Mouse (Mus musculus): ENCODE measurements at regions not wholly inside any gene's neighbourhood (a gene's known extent, or its start where the extent isn't known, plus 50 kb on each side); places are given as distances from the start of the nearest gene placed in this dataset.
A peak's percentile ranks its signal among the peaks of the same experiment; 100 is the strongest.

- peak overlapping the region; percentile 65 for H3K27ac ChIP-seq
- no peak overlapping the region for H3K4me3 ChIP-seq
- DNase-seq (ENCODE audit: low spot score in 2 of 2) = peak; percentile 31 to 43
- TF ChIP-seq CTCF (conservative IDR thresholded peaks at IDR 0.05) = no peak
Measured at GRCm38 (mm10) chr16:90592721-90593481, 134.3 kb downstream of the Mis18a start.

DNA sequence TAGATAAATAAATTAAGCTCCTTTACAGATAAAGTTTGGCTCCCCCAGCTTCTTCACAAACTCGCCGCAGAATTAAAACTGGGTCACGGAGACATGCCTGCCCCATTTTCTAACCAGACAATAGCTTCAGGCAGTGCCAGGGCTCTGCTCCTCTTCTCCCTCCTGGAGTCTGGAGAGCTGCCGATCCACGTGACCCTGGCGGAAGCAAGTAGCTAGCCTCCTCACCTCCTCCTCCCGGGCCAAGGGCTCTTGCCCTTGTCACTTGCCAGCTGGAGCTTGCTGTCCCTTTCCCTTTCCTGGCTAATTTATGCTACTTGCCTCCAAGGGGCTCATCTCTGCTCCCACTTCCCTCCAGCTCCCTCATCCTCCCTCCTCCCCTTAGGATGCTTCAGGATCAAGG, 142.0 kb downstream of the Mis18a start:
- H3K27ac ChIP-seq = no peak overlapping the region
- no peak for TF ChIP-seq CTCF (conservative IDR thresholded peaks at IDR 0.05)
- H3K4me3 ChIP-seq = no peak overlapping the region
- no peak for DNase-seq (ENCODE audit: low spot score in 2 of 2)

DNA sequence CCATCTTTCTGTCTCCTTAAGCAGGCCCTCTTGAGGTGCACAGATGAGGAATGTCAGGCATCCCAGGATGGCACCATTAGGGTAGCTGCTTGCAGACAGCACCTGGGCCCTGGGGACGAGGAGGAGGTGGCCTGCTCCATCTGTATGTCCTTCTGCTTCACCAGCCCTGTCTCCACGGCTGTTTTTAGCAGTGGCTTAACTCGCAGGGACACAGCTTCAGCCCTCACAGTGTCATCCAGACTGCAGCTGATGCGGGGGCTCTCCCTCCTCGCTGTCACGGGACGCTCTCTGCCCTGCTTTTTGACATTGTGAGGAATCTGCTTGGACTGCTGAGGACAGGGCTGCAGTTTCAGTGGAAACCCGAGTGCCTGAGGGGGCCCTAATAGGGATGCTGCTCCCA, 146.8 kb downstream of the Mis18a start:
- no peak overlapping the region for H3K27ac ChIP-seq
- peak in 1 of 2 experiments; percentile 16 for DNase-seq (ENCODE audit: low spot score in 2 of 2)
- H3K4me3 ChIP-seq = no peak overlapping the region
- no peak for TF ChIP-seq CTCF (conservative IDR thresholded peaks at IDR 0.05)

DNA sequence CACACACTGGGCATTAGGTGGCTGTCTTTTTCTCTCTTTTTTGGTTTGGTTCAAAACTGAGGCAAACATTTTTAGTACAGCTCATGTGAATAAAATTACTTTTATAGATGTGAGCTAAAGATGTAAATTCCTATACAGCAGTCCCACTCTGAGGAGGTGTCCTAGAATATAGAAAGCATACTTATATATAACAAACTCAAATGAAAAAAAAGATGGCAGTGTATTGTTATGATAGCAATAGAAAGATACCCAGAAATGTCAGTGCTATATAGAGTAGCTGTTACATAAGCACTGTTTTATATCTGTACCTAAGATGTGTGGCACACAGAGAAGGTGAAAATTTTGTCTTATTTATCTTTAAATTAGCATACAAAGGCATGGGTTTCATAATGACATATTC, 156.1 kb downstream of the Mis18a start:
- no peak for DNase-seq (ENCODE audit: low spot score in 2 of 2)
- H3K4me3 ChIP-seq = no peak overlapping the region
- TF ChIP-seq CTCF (conservative IDR thresholded peaks at IDR 0.05) = no peak
- H3K27ac ChIP-seq = no peak overlapping the region

DNA sequence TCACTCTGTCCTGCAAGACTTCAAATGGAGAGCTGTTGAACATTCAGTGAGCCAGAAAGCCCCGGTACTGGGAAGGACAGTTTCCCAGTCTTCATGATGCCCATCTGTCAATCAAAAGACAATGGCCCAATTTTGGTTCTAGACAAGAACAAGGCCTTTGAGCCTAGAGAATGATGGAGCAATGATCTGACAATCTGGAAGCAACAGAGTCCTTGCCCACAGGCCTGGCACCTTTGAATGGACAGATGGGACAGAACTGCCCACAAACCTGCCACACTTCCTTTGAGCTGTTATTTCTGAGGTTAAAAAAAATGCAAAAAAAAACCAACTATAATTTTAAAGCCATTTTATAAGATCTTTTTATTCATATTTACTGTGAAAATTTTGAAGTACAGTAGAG, 157.4 kb downstream of the Mis18a start:
- TF ChIP-seq CTCF (conservative IDR thresholded peaks at IDR 0.05) = no peak
- DNase-seq (ENCODE audit: low spot score in 2 of 2) = no peak
- Histone ChIP-seq H3K27ac (no peak overlapping the region), H3K4me3 (no peak overlapping the region)

DNA sequence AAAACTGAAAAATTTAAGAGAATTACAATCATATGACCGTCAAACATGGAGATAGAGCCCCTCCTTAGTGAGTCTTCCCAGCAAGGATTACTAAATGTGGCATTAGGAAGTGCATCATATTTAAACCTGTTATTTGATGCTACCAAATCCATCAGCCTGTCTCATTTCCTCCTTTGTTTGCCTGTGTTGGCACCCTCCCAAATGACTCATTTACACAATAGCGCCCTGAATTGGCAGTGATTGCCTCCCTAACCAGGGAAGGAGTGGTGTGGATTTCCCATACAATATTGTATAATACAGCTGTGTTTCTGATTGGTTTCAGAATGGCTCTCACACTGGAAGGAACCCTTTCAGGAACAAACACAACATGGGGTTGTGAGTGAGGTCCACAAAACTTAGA, 162.0 kb downstream of the Mis18a start:
- DNase-seq (ENCODE audit: low spot score in 2 of 2) = peak; percentile 45 to 46
- Histone ChIP-seq H3K27ac (no peak overlapping the region), H3K4me3 (no peak overlapping the region)

GRCm38 (mm10) chr16:90553120-90553519, 167.3 kb downstream of the Hunk start:
- Histone ChIP-seq H3K4me3 (no peak overlapping the region), H3K27ac (no peak overlapping the region)
- peak; percentile 3 to 13 for DNase-seq (ENCODE audit: low spot score in 2 of 2)
- TF ChIP-seq CTCF (conservative IDR thresholded peaks at IDR 0.05) = no peak

More for the DNA sequence above, 162.0 kb downstream of the Mis18a start:
- TF ChIP-seq CTCF (conservative IDR thresholded peaks at IDR 0.05) = no peak

DNA sequence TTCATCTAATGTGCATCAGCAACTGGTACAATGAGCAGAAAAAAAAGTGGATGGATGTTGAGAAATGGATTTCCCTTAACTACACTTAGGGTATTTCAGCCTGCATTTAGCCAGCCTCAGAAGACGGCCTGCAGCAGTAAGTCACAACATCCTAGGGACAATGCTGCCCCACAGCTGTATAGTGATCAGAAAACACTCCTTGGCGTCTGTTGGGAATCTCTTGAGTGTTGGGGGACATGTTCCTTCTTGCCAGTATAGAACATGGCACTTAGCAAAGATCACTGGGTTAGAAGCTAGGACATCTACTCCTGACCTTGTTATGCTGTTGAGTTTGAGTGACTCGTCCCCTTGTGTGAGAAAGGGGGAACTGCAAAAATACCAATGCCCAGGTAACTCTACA, 165.2 kb downstream of the Hunk start:
- no peak for DNase-seq (ENCODE audit: low spot score in 2 of 2)
- Histone ChIP-seq H3K27ac (no peak overlapping the region), H3K4me3 (no peak overlapping the region)
- no peak for TF ChIP-seq CTCF (conservative IDR thresholded peaks at IDR 0.05)

GRCm38 (mm10) chr16:90550058-90550795, 164.4 kb downstream of the Hunk start:
- H3K4me3 ChIP-seq = no peak overlapping the region
- H3K27ac ChIP-seq = peak overlapping the region; percentile 68
- DNase-seq (ENCODE audit: low spot score in 2 of 2) = peak in 1 of 2 experiments; percentile 2
- no peak for TF ChIP-seq CTCF (conservative IDR thresholded peaks at IDR 0.05)
